In the genomic region with DNA sequence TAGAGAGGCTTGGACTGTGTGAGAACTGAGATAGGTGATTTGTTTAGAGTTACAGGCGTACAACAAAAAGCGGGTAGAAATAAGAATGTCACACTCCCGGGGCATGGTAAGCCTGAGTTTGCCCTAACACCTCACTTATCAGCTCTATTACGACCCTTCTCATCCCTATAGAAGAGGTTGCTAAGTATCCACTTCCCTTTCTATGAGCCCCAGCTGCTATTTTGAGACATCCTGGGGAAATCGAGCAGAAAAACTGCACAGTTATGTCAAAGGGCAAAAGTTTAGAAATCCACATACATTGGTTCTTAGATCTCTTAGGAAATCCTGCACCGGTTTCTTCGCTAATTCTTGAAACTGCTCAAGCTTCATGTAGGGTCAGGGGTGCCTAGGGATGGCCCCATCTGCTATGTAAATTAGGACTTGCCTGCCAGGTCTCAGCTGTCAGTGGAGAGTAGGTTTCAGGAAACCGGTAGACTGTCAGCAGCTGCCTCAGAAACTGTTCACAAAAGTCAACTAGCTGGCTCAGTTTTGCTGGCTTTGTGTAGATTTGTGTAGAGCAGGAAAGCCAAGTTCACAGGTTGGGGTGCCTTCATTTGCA, we compare ENCODE assay signal across 12 mouse cellular contexts. TPM values are rescaled to one million over a fixed set of nuclear protein-coding genes. Genes with fewer than 3 reads are reported as not detected.
DNase-seq lines count a peak whose midpoint lies in the region; ATAC-seq and TF ChIP-seq lines count a peak whose summit lies in the region.
"Had no signal": no experiment of that assay in that cellular context is flagged by ENCODE, and none has a peak within 500 bp of the region (broad histone marks: within the 10 kb centered on the region; RNA-seq: fewer than 3 reads in every experiment).

No protein-coding gene starts in this region.

- H3K36me3 ChIP-seq in kidney, postnatal 0 days (ENCODE audit: insufficient read depth, low read length) = no peaks in the 10 kb centered on the region
- H3K36me3 ChIP-seq in hindbrain, embryonic 12.5 days = 0 out of 2 replicates have a peak, but pooled peaks cover 3% of the 10 kb centered on the region
- no peaks in the 10 kb centered on the region for H3K36me3 ChIP-seq in megakaryocyte, embryonic 14.5 days (replicated peaks; ENCODE audit: low read length)

- TF ChIP-seq CTCF in kidney, postnatal 0 days (IDR thresholded peaks at IDR 0.05; ENCODE audit: low read depth) = no peak

- H3K4me2 ChIP-seq in kidney, postnatal 0 days (ENCODE audit: low read length) = peak overlapping the region; percentile 97
- peak overlapping the region; percentile 85; the same call in 1 of the 2 replicates for H3K4me2 ChIP-seq in hindbrain, embryonic 12.5 days (replicated peaks)

- H3K9me3 ChIP-seq in kidney, postnatal 0 days (replicated peaks; ENCODE audit: low read length) = no peaks in the 10 kb centered on the region
- no peaks in the 10 kb centered on the region for H3K9me3 ChIP-seq in hindbrain, embryonic 12.5 days (replicated peaks)
- H3K9me3 ChIP-seq in megakaryocyte, embryonic 14.5 days = no peaks in the 10 kb centered on the region
- H3K9me3 ChIP-seq: midbrain, embryonic 12.5 days had no signal

- peak overlapping the region; percentile 57; the same call in 1 of the 2 replicates for H3K4me3 ChIP-seq in kidney, postnatal 0 days (replicated peaks; ENCODE audit: low read depth, low read length)
- peak overlapping the region; percentile 78; the same call in 1 of the 2 replicates for H3K4me3 ChIP-seq in brown adipose tissue, adult 24 weeks (ENCODE audit: insufficient read depth, low read depth, low read length)
- no peak overlapping the region for H3K4me3 ChIP-seq in hindbrain, embryonic 12.5 days
- H3K4me3 ChIP-seq in megakaryocyte, embryonic 14.5 days (replicated peaks) = peak overlapping the region; percentile 94

- no peak overlapping the region for H3K27ac ChIP-seq in kidney, postnatal 0 days
- no peak overlapping the region for H3K27ac ChIP-seq in brown adipose tissue, adult 24 weeks (replicated peaks; ENCODE audit: low read depth, low read length)
- no peak overlapping the region for H3K27ac ChIP-seq in hindbrain, embryonic 12.5 days
- H3K27ac ChIP-seq: midbrain, embryonic 12.5 days had no signal

- no peak overlapping the region for H3K9ac ChIP-seq in kidney, postnatal 0 days (ENCODE audit: low read depth, low read length)
- H3K9ac ChIP-seq in hindbrain, embryonic 12.5 days = no peak overlapping the region

- 39% methylated on average over 8 of the region's 8 CpGs for WGBS in kidney, postnatal 0 days
- WGBS in hindbrain, embryonic 12.5 days = 18% methylated on average over 8 of the region's 8 CpGs

- no peaks in the 10 kb centered on the region for H3K27me3 ChIP-seq in kidney, postnatal 0 days (ENCODE audit: insufficient read depth, low read length)
- H3K27me3 ChIP-seq in hindbrain, embryonic 12.5 days = peaks cover 45% of the 10 kb centered on the region
- H3K27me3 ChIP-seq in megakaryocyte, embryonic 14.5 days (replicated peaks) = peaks cover 53% of the 10 kb centered on the region

- DNase-seq in kidney, postnatal 0 days (ENCODE audit: low spot score) = peak; percentile 51
- no peak for DNase-seq in kidney, postnatal 25 days
- DNase-seq in adipocyte (ENCODE audit: low spot score) = no peak
- no peak for DNase-seq in adrenal gland, adult 18-20 months (ENCODE audit: low spot score in 2 of 2)
- DNase-seq in right cerebral cortex, adult 2 months (ENCODE audit: low spot score in 2 of 2) = no peak
- DNase-seq: cerebellum, adult 11-12 months had no signal

- H3K4me1 ChIP-seq in kidney, postnatal 0 days (replicated peaks; ENCODE audit: insufficient read depth, low read length) = peaks cover 17% of the 10 kb centered on the region
- peaks cover 4% of the 10 kb centered on the region; the same call in 1 of the 2 replicates for H3K4me1 ChIP-seq in brown adipose tissue, adult 24 weeks (ENCODE audit: control insufficient read depth, insufficient read depth, insufficient read length, low read length)
- peaks cover 24% of the 10 kb centered on the region for H3K4me1 ChIP-seq in hindbrain, embryonic 12.5 days
- H3K4me1 ChIP-seq in megakaryocyte, embryonic 14.5 days = peaks cover 45% of the 10 kb centered on the region

- ATAC-seq in kidney, postnatal 0 days (replicated peaks; ENCODE audit: low FRiP score, low read depth) = no peak
- no peak for ATAC-seq in hindbrain, embryonic 12.5 days (ENCODE audit: low FRiP score)

RNA-seq across cellular contexts. Expression of a gene that starts 27.9 kb away (rescaled TPM):
- 83.6 and 90.6 TPM in 2 replicates for polyA plus RNA-seq in kidney, postnatal 0 days (2015; fragmentation: Nextera tagmentation; extraction: Ambion mirVana)
- polyA plus RNA-seq in brown adipose tissue, adult 24 weeks (2012; ENCODE audit: insufficient read depth, insufficient read length, missing spikeins) = not detected in 2 replicates
- 0.13 TPM in 1 of 2 replicates, not detected in the other for polyA plus RNA-seq in hindbrain, embryonic 12.5 days (2016; fragmentation: Nextera tagmentation; extraction: Ambion mirVana)
- polyA plus RNA-seq in megakaryocyte, embryonic 14.5 days (2012; ENCODE audit: insufficient read depth, low replicate concordance) = not detected in 2 replicates
- not detected for total RNA-seq in adrenal gland, adult 18-20 months (2021)
- total RNA-seq: layer of hippocampus, adult 8-10 months had no signal
- polyA plus RNA-seq: frontal cortex, adult 2 months; midbrain, embryonic 12.5 days had no signal

RNA-seq across cellular contexts. Expression of a gene that starts 46.8 kb away (rescaled TPM):
- 19.0 and 19.6 TPM in 2 replicates for polyA plus RNA-seq in kidney, postnatal 0 days (2015; fragmentation: Nextera tagmentation; extraction: Ambion mirVana)
- 3.3 and 5.7 TPM in 2 replicates for polyA plus RNA-seq in brown adipose tissue, adult 24 weeks (2012; ENCODE audit: insufficient read depth, insufficient read length, missing spikeins)
- polyA plus RNA-seq in hindbrain, embryonic 12.5 days (2016; fragmentation: Nextera tagmentation; extraction: Ambion mirVana) = 9.7 and 12.0 TPM in 2 replicates
- not detected in 2 replicates for polyA plus RNA-seq in megakaryocyte, embryonic 14.5 days (2012; ENCODE audit: insufficient read depth, low replicate concordance)
- total RNA-seq in adrenal gland, adult 18-20 months (2021) = 1 to 10 TPM; 3.8 to 5.9 TPM

Comparison
In these comparisons a context has a peak if more than half of its experiments do, and no peak if none do; other contexts are left out.
1. RNA of a gene that starts 27.9 kb away (polyA plus RNA-seq): 83.6 to 90.6 TPM in kidney, postnatal 0 days; not detected in brown adipose tissue, adult 24 weeks, 0.13 TPM in hindbrain, embryonic 12.5 days and not detected in megakaryocyte, embryonic 14.5 days; every median in the first group is over 10 times any median in the second.